ENCODE assay signal across 10 mouse cellular contexts in the genomic region with DNA sequence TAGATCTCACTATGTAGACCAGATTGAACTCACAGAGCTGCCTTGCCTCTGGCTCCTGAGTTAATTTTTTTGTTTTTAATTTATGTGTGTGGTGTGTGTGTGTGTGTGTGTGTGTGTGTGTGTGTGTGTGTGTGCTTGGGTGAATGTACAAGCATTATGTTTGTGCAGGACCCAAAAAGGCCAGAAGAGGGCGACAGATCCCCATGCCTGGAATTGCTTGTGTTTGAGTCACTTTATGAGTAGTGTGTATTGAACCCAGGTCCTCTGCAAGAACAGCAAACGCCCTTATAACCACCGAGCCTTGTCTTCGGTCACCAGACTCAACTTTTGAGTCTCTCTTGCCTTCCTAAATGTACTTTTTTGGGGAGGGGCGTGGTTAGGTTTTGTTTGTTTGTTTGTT. TPM values are rescaled to one million over a fixed set of nuclear protein-coding genes. Genes with fewer than 3 reads are reported as not detected.
DNase-seq lines count a peak whose midpoint lies in the region; ATAC-seq and TF ChIP-seq lines count a peak whose summit lies in the region.
"Had no signal": no experiment of that assay in that cellular context is flagged by ENCODE, and none has a peak within 500 bp of the region (broad histone marks: within the 10 kb centered on the region; RNA-seq: fewer than 3 reads in every experiment).

No protein-coding gene starts in this region.

- H3K36me3 ChIP-seq in heart, embryonic 10.5 days: peaks cover 4% of the 10 kb centered on the region
- H3K36me3 ChIP-seq in midbrain, postnatal 0 days (ENCODE audit: insufficient read depth, low read length): peaks cover 7% of the 10 kb centered on the region
- H3K36me3 ChIP-seq: stomach, embryonic 15.5 days had no signal

- no peak overlapping the region for H3K4me2 ChIP-seq in midbrain, postnatal 0 days (ENCODE audit: low read depth, low read length, poor library complexity, severe bottlenecking)
- H3K4me2 ChIP-seq: stomach, embryonic 15.5 days had no signal

- 73% methylated on average over 5 of the region's 5 CpGs for WGBS in heart, embryonic 10.5 days
- 72% methylated on average over 5 of the region's 5 CpGs for WGBS in midbrain, postnatal 0 days

- no peak overlapping the region for H3K9ac ChIP-seq in midbrain, postnatal 0 days (replicated peaks; ENCODE audit: low read length, poor library complexity, severe bottlenecking)
- H3K9ac ChIP-seq: stomach, embryonic 15.5 days had no signal

- H3K4me1 ChIP-seq in heart, embryonic 10.5 days: peaks cover 14% of the 10 kb centered on the region
- peaks cover 2% of the 10 kb centered on the region; the same call in 1 of the 2 replicates for H3K4me1 ChIP-seq in midbrain, postnatal 0 days (ENCODE audit: insufficient read depth, low read length)

- H3K4me3 ChIP-seq in heart, embryonic 10.5 days: no peak overlapping the region
- no peak overlapping the region for H3K4me3 ChIP-seq in midbrain, postnatal 0 days (ENCODE audit: low read depth, low read length)
- H3K4me3 ChIP-seq: erythroblast, embryonic 14.5 days; stomach, embryonic 15.5 days had no signal

- H3K27ac ChIP-seq in heart, embryonic 10.5 days: no peak overlapping the region
- no peak overlapping the region for H3K27ac ChIP-seq in midbrain, postnatal 0 days (ENCODE audit: low read depth, low read length)
- H3K27ac ChIP-seq: stomach, embryonic 15.5 days had no signal

- DNase-seq in heart, adult 8-10 months (ENCODE audit: low spot score): peak; percentile 39
- DNase-seq in heart, embryonic 10.5 days (ENCODE audit: low spot score): no peak
- peak; percentile 19 for DNase-seq in urinary bladder, postnatal 25 days (ENCODE audit: low spot score)
- no peak for DNase-seq in urinary bladder, postnatal 4 days (ENCODE audit: low spot score in 2 of 2)
- DNase-seq in brain, adult 2 months (ENCODE audit: low read depth, low spot score): peak; percentile 58
- DNase-seq in kidney, postnatal 14 days: peak; percentile 49
- peak; percentile 64 for DNase-seq in midbrain, postnatal 0 days (ENCODE audit: low spot score)

- no peaks in the 10 kb centered on the region for H3K9me3 ChIP-seq in heart, embryonic 10.5 days
- H3K9me3 ChIP-seq in midbrain, postnatal 0 days (ENCODE audit: low read length): no peaks in the 10 kb centered on the region
- H3K9me3 ChIP-seq: stomach, embryonic 15.5 days had no signal

- peak; percentile 79 for TF ChIP-seq CTCF in midbrain, postnatal 0 days (IDR thresholded peaks at IDR 0.05)

- no peak for ATAC-seq in midbrain, postnatal 0 days (ENCODE audit: low FRiP score)
- ATAC-seq in erythroblast, adult 5-6 weeks (replicated peaks; ENCODE audit: low FRiP score, poor library complexity, severe bottlenecking): no peak

- no peaks in the 10 kb centered on the region for H3K27me3 ChIP-seq in heart, embryonic 10.5 days (ENCODE audit: insufficient read depth, poor library complexity, severe bottlenecking)
- no peaks in the 10 kb centered on the region for H3K27me3 ChIP-seq in midbrain, postnatal 0 days (ENCODE audit: insufficient read depth, low read length)
- H3K27me3 ChIP-seq: stomach, embryonic 15.5 days had no signal

RNA-seq across cellular contexts. Expression of a gene that starts 23.4 kb away (rescaled TPM):
- total RNA-seq in heart, adult 8-10 months (2022): 10 to 100 TPM; 17.8 to 21.5 (median 20.1) TPM
- polyA plus RNA-seq in heart, embryonic 10.5 days (2016; fragmentation: Nextera tagmentation; extraction: Ambion mirVana): 48.7 and 69.2 TPM in 2 replicates
- total RNA-seq in midbrain, postnatal 0 days (2014; rRNA removed): 26.9 and 30.4 TPM in 2 replicates
- 24.6 and 27.1 TPM in 2 replicates for polyA plus RNA-seq in midbrain, postnatal 0 days (2015; fragmentation: Nextera tagmentation; extraction: Ambion mirVana)
- total RNA-seq in erythroblast, adult 5-6 weeks (2015; ENCODE audit: low replicate concordance): 0.19 and 3.8 TPM in 2 replicates
- 10.3 and 10.6 TPM in 2 replicates for total RNA-seq in erythroblast, adult 5-6 weeks (2017; ENCODE audit: low replicate concordance)

RNA-seq across cellular contexts. Expression of a gene that starts 23.4 kb away (rescaled TPM):
- 10 to 100 TPM; 22.3 to 29.9 (median 28.5) TPM for total RNA-seq in heart, adult 8-10 months (2022)
- 73.6 and 88.1 TPM in 2 replicates for polyA plus RNA-seq in heart, embryonic 10.5 days (2016; fragmentation: Nextera tagmentation; extraction: Ambion mirVana)
- 38.4 and 40.2 TPM in 2 replicates for total RNA-seq in midbrain, postnatal 0 days (2014; rRNA removed)
- polyA plus RNA-seq in midbrain, postnatal 0 days (2015; fragmentation: Nextera tagmentation; extraction: Ambion mirVana): 55.2 and 61.9 TPM in 2 replicates
- 14.4 and 18.1 TPM in 2 replicates for total RNA-seq in erythroblast, adult 5-6 weeks (2015; ENCODE audit: low replicate concordance)
- 5.0 and 8.1 TPM in 2 replicates for total RNA-seq in erythroblast, adult 5-6 weeks (2017; ENCODE audit: low replicate concordance)

RNA-seq across cellular contexts. Expression of a gene that starts 26.0 kb away (rescaled TPM):
- 10 to 100 TPM; 50.0 to 64.5 (median 60.5) TPM for total RNA-seq in heart, adult 8-10 months (2022)
- 40.0 and 43.6 TPM in 2 replicates for polyA plus RNA-seq in heart, embryonic 10.5 days (2016; fragmentation: Nextera tagmentation; extraction: Ambion mirVana)
- 20.7 and 24.8 TPM in 2 replicates for total RNA-seq in midbrain, postnatal 0 days (2014; rRNA removed)
- polyA plus RNA-seq in midbrain, postnatal 0 days (2015; fragmentation: Nextera tagmentation; extraction: Ambion mirVana): 23.9 and 25.5 TPM in 2 replicates
- total RNA-seq in erythroblast, adult 5-6 weeks (2015; ENCODE audit: low replicate concordance): 6.1 and 7.3 TPM in 2 replicates
- total RNA-seq in erythroblast, adult 5-6 weeks (2017; ENCODE audit: low replicate concordance): 3.3 and 6.6 TPM in 2 replicates

RNA-seq across cellular contexts. Expression of a gene that starts 49.7 kb away (rescaled TPM):
- 1 to 10 TPM; 4.2 to 6.6 (median 5.5) TPM for total RNA-seq in heart, adult 8-10 months (2022)
- polyA plus RNA-seq in heart, embryonic 10.5 days (2016; fragmentation: Nextera tagmentation; extraction: Ambion mirVana): 11.4 and 13.0 TPM in 2 replicates
- 14.9 and 20.5 TPM in 2 replicates for total RNA-seq in midbrain, postnatal 0 days (2014; rRNA removed)
- 21.9 and 26.9 TPM in 2 replicates for polyA plus RNA-seq in midbrain, postnatal 0 days (2015; fragmentation: Nextera tagmentation; extraction: Ambion mirVana)
- 0.38 and 2.9 TPM in 2 replicates for total RNA-seq in erythroblast, adult 5-6 weeks (2015; ENCODE audit: low replicate concordance)
- total RNA-seq in erythroblast, adult 5-6 weeks (2017; ENCODE audit: low replicate concordance): 0.85 and 5.0 TPM in 2 replicates

Comparison
In these comparisons a context has a peak if more than half of its experiments do, and no peak if none do; other contexts are left out.
1. DNase-seq: peak in heart, adult 8-10 months (single experiment), urinary bladder, postnatal 25 days (single experiment), brain, adult 2 months (single experiment), kidney, postnatal 14 days (single experiment) and midbrain, postnatal 0 days (single experiment); none in heart, embryonic 10.5 days (single experiment) and urinary bladder, postnatal 4 days (0 of 2).